Mouse (Mus musculus) thymus, postnatal 10 days (tissue): ENCODE measurements around the gene Tbx1.

Experiments used
- DNase-seq, 2 experiments: peaks; one replicate each; pipeline ENCODE4 v3.0.0; 2021; ENCODE audit warnings: low spot score in 2 of 2

Tbx1 gene

DNA sequence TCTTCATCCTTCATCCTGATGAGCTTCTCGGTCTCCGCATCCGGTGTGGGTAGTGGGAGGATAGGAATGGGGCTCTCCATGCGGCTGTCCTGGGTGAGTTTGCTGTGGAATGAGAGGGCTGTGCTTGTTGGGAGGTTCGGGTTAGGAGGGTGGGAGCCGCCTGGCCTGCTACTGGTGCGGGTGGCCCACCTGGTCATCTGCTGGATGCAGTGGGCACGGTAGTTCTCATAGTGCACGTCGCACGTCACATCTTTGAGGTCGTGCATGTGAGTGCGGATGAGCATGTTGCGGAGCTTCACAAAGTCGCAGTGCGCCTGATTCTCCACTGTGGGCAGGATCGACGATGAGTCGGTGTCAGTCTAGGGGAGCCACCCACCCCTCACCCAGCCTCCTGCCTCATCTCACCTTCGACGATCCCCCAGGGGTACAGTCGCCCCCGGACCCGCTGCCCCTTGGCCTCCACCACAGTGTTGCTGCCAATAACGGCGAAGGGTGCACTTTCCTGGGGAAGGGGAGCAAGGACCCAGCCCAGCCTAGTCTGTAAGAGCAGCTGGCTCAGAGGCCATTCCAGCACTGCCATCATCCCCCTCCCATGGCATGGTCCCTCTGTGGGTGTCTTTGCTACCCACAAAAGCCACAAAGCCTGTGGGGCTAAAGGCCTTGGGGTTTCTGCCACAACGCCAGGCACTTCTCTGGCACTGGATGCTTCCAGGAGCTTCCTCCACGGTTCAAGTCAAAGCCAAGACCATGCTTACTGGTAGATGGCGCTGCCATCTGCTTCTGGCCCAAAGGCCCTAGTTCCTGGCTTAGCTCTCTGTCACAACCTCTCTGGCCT is 32.7 kb upstream of the Tbx1 start:
- no peak for DNase-seq

DNA sequence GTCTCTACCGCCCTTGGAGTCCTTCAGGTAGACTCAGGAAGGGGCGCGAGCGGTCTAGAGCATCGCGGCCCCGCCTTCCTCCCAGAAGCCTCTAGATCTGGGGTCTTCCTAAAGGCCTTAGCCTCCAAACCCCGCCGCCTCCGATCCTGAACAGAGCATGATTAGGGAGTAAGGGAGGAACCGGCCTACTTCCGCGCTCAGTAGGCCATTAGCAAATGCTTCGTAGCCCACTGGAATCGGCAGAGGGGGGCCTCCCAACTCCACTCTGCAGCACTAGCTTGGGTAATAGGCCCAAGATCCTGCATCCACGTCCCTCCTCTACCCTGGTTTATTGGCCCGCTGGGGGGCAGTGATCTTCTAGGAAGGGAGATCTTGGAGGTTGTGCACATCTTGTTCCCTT is 31.5 kb upstream of the Tbx1 start, which contains the start of gene Gp1bb:
Gene Gp1bb (minus strand): TSS at position 385 of the 400 bp plus-strand sequence.
- DNase-seq = no peak

DNA sequence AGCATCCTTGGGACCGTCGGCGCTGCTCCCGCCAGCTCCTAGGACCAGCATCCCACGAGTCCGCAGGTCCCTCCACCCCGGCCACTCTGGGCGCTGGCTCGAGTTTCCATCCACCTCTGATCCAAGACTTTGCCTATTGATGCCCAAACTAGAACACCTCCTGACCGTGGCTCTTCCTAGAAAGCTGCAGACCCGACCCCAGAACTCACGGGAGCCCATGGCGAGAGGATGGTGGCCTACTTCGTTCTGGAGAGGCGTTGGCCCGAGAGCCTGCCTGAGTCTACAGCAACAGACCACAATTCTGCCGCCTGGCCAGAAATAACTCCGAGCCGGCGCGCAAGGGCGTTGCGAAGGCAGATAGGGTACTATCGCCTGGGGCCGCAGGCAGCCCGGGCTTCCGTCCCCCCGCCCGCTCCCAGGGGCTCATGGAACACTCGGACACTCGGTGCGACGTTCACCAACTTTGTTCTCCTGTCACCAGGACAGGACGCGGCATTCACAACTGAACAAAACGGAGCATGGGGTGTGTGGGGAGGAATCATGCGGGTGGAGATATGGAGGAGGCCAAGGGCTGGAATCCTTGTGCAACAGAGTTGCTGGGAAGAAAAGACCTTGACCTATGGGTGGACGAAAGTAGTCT is 31.0 kb upstream of the Tbx1 start:
- DNase-seq = no peak

DNA sequence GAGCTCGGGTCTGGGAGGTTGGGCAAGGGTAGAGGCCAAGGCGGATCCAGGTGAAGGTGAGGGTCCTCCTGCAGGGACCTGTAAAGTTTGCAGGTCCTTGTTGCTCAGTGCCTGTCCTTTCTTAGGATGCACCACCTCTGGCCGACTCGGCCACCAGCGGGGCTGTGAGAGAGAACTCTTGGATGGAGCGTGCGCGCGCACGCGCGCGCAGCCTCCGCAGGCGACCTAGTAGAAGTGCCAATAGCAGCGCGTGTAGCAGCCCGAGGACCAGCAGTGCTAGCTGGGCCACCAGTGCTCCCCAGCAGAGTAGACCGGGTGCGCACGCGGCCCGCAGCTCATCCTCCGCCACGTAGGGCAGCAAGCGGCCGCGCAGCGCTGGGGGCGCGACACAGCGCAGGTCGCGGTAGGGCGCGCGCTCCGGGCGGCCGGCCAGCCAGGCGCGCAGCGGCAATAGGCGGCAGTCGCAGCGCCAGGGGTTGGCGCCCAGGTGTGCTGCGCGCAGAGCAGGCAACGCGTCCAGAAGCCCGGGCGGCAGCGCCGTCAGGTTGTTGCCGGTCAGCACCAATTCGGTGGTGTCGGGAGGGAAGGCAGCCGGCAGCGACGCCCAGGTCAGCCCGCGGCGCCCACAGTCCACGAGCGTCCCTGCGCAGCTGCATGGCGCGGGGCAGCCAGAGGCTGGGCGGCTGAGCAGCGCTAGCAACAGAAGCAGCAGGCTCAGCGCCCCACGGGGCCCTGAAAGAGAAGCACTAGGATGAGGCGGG is 30.3 kb upstream of the Tbx1 start:
- DNase-seq = no peak

DNA sequence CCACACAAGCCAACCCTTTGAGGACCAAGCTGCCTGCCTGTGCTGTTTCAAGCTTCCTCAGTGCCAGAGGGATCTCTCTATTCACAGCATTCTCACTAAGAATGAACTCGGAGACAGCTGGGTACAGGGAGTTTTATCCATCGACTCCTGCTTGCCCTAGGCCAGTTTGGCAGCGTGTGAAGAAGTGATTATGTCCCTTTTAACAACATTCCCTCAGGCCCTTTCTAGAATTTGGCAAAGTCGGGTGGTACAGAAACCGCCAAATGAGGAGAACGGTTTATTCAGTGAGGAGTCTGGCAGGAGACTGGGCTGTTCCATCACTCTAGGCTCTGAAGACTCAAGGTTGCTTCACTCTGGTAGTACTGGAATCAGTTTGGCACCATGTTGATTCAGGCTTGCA is 29.7 kb upstream of the Tbx1 start:
- no peak for DNase-seq

GRCm38 (mm10) chr16:18619110-18619509 is 28.6 kb upstream of the Tbx1 start:
- no peak for DNase-seq

DNA sequence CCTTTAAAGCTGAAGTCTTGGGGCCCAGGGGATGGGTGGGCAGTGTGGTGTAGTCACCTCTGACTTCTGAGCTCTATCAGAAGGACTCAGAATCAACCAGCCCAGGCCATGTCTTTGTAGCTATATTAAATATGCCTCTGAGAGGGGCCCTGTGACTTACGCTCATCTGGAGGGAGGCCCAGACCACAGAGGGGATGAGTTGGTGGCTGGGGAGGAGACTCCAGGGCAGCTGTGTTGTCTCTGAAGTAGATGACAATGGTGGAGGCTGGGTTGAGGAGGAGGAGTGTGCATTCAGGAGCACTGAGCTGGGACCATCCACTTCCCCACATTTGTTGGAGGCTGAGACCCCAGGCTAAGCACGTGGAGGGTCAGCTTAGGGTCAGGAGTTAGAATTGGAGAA is 27.8 kb upstream of the Tbx1 start:
- DNase-seq = no peak

- peak; percentile 70 to 88 for DNase-seq
Measured at GRCm38 (mm10) chr16:18617370-18618065, 27.0 kb upstream of the Tbx1 start.

- no peak for DNase-seq
Measured at GRCm38 (mm10) chr16:18613301-18613700, 22.8 kb upstream of the Tbx1 start.

GRCm38 (mm10) chr16:18611752-18612151 is 21.3 kb upstream of the Tbx1 start:
- no peak for DNase-seq

- DNase-seq = no peak
Measured at GRCm38 (mm10) chr16:18609099-18609498, 18.6 kb upstream of the Tbx1 start.

DNA sequence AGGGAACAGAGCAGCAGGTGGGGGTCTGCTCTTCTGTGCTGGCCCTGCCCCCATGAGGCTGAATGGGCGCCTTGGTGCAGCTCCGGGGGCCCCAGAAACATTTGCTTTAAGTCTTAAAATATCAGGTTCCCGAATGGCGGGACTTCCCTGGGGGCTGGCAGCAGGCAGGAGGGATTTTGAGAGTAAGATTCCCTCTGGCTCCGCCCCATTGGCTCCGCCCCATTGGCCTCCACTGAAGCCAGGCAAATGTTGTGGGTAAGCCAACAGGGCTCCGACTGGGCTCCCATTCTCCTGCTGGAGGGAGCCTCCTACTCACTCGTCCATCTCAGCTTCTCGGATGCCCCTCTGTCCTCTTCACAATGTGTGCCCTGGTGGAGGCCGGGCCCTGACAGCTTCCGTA is 17.8 kb upstream of the Tbx1 start:
- no peak for DNase-seq

GRCm38 (mm10) chr16:18605705-18606104 is 15.2 kb upstream of the Tbx1 start:
- DNase-seq = no peak

GRCm38 (mm10) chr16:18604267-18604701 is 13.8 kb upstream of the Tbx1 start:
- no peak for DNase-seq

DNA sequence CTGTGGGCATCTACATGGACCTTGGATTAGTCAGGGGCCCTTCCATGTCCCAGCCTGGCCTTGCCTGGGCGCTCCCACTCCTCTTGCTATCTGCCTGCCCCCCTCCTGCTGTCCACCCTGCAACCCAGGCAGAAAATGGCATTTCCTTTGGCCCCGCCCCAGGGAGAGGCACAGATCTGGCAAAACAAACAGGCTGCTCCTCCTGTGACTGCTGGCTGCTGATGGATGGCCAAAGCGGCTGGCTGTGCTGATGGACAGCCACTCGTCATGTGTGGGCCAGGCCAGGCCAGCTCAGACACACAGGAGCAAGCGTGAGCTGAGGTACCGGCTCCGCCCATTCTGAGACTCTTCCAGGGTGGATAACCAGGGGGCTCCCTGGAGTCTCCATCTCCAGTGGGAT is 11.0 kb upstream of the Tbx1 start:
- DNase-seq = no peak

DNA sequence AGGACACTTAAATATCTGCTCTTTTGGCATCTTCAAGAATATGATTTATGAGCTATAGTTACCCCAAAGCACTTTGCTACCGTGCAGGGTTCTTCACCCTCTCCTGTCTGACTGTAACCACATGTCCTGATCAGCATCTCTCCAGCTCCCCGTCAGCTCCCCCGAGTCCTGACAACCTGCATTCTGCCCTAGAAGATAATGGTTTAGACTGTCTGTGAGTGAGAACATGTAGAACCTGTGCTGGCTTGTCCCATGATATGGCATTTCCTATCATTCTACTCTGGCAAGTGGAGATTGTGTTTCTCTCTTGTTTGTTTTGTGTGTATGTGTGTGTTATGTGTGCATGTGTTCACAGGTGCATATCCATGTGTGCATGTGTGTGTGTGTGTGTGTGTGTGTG is 7.5 kb upstream of the Tbx1 start:
- no peak for DNase-seq

GRCm38 (mm10) chr16:18596255-18596654 is 5.8 kb upstream of the Tbx1 start:
- DNase-seq = no peak

- no peak for DNase-seq
Measured at GRCm38 (mm10) chr16:18593930-18594329, 3.5 kb upstream of the Tbx1 start.

DNA sequence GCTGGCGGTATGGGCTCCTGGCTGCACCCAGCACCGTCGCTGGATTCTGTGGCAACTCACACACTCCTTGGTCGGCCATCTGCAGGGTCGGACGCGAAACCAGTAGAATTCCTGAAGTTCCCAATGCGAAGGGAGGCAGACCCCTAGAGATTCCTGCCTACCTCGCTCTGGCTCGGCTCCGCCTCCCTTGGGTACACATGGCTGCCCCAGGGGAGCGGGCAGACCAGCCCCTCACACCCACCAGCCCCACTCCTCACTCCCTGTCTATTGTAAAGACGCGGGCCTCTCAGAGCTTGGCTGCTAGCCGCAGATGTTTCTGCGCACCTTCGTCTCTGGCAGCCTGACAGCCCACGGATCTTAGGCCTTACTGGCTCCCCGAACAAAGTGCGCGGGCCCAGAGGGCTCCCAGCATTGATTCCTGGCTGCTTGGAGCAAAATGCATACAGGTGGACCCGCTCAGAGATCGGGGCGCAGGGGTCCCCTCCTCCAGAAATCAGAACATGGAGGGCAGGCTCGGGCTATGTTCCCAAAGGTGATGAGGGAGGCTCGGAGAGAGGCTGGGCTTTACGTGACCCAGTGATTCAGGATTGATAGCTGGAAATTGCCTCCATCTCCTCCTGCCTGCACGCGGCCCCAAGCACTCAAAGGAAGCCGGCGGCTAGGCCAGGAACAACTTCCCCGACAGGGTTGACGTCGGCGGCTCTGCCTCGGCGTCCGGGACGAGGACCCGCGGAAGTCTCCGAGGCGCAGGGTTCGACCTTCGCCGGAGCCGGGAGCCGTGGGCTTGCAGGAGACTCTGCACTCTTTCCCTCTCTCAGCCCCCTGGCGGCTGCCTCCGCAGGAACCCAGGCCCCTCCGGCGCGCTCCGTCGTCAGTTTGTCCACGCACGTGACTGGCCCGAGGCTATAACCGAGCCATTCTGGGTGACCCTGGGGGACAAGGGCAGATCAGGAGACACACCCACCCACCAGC is 862 bp upstream of the Tbx1 start:
- DNase-seq = peak; percentile 29 to 63

DNA sequence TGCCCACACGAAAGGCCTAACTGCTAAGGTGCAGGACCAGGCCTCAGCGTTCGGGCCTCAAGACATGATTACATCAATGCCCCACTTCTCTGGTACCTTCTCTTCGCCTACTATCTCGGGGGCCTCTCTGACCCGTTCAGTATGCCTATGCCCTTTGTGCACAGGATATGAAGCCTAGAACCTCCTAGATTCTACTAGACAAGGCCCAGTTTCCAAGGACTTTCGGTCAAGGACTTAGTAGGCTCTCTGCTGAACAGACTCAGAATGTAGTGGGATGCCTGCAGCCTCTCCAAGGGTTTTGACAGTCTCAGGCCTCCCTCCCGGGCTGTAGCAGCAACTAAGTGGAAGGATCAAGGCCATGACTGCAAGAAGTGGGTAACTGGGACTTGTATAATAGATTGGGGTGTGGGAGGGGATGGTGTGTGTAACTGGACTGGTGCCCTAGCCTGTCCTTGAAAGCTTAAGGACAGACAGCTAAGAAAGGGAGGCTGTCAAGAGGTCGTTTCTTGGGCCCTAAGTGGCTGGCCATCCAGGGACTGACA is 1.3 kb downstream of the Tbx1 start:
- no peak for DNase-seq

DNA sequence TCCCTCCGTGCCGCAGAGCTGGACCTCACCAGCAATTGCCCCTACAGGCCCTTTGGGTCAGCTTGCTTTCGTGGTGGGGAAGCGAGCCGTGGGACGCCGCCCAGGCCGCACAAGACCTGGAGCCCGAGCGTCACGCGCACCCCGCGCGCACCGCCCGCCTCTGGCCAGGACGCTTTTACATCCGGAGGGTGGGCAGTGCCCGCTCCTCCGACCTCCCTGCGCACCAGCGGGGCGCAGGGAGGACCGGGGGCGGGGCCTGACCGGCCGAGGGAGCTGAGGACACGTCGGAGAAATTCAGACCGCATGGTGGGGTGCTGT is 1.8 kb downstream of the Tbx1 start:
- DNase-seq = no peak
